Mouse (Mus musculus): ENCODE results near the gene Gm20481. TPM values are rescaled to one million over a fixed set of nuclear protein-coding genes. Genes with fewer than 3 reads are reported as not detected.
"Not testable (repeated sequence)": the region's sequence is repeated elsewhere in the genome, so short reads cannot be mapped to it uniquely, and the experiment has no call there.

Gene Gm20481
- total RNA-seq, 2 experiments from 2014 or later, result not detected

DNA sequence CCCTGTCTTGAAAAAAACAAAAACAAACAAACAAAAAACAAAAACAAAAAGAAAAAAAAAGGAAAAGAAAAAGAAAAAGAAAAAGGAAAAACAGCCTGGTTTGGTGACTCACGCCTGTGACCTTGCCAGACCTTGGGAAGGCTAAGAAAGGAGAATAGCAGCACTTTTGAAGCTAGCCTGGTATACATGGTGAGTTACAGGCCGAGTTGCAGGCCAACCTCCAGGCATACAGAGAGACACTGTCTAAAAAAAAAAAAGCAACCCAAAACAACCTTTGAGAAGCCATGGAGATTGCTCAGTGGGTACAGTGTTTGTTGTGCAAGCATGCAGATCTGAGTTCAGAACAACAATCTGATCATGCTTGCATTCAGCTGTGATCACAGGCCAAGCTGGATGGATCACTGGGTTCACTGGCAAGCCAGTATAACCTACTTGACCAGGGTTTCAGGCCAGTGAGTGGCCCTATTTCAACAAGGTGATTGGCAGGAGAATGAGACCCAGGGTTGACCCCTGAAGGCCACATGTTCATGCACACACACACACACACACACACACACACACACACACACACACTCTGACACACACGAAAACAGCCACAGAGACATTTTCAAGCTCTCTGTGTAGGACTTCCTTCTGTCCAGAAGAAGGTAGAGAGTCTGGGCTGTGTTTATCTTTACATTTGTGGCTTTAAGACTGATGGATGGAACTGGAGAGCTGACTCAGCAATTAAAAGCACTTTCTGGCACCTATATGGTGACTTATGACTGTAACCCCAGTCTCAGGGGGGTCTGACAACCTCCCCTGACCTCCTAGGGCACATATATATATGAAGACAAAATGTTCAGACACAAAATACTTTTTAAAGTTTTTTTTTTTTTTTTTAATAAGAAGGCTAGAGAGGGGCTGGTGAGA, 6.1 kb downstream of the Gm20481 start:
- no peak for DNase-seq

DNA sequence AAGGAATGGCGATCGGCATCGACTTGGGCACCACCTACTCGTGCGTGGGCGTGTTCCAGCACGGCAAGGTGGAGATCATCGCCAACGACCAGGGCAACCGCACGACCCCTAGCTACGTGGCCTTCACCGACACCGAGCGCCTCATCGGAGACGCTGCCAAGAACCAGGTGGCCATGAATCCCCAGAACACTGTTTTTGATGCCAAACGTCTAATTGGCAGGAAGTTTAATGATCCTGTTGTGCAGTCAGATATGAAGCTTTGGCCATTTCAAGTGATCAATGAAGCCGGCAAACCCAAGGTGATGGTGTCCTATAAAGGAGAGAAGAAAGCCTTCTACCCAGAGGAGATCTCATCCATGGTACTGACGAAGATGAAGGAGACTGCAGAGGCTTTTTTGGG, 7.3 kb downstream of the Gm20481 start:
- DNase-seq, result no peak

DNA sequence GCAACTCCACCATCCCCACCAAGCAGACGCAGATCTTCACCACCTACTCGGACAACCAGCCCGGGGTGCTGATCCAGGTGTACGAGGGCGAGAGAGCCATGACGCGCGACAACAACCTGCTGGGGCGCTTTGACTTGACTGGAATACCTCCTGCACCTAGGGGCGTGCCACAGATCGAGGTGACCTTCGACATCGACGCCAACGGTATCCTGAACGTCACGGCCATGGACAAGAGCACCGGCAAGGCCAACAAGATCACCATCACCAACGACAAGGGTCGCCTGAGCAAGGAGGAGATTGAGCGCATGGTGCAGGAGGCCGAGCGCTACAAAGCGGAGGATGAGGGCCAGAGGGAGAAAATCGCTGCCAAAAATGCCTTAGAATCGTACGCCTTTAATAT, 8.5 kb downstream of the Gm20481 start:
- DNase-seq, result no peak

DNA sequence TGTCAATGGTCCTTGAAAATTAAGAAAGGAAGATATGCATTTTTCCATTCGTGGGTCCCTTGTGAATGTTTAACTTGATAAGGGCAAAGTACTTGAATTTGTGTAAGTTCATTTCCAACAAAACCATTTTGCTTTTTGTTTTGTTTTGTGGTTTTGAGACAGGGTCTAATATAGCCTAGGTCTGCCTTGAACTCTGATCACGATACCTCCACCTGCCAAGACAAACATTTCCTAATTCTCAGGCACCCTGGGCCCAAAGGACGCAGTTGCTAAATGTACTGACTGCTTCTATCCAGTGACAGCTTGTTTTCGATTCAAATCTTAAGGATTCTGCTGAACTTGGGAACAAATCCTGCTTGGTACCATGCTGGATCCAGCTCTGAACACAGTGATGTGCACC, 9.9 kb downstream of the Gm20481 start:
- no peak for DNase-seq

DNA sequence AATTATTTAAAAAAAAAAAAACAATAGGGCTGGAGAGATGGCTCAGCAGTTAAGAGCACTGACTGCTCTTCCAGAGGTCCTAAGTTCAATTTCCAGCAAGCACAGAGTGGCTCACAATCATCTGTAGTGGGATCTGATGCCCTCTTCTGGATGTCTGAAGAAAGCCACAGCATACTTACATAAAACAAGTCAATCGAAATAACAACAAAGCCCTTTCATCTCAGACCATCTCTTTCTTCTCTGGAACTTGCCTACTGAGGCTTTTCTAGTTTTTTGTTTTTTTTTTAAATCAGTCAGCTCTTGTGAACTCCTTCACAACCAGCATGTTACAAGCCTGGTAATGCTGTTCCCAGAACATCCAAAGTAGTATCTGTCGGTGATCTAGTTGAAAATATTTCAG, 10.9 kb downstream of the Gm20481 start:
- DNase-seq, result peak; percentile 67 to 68

DNA sequence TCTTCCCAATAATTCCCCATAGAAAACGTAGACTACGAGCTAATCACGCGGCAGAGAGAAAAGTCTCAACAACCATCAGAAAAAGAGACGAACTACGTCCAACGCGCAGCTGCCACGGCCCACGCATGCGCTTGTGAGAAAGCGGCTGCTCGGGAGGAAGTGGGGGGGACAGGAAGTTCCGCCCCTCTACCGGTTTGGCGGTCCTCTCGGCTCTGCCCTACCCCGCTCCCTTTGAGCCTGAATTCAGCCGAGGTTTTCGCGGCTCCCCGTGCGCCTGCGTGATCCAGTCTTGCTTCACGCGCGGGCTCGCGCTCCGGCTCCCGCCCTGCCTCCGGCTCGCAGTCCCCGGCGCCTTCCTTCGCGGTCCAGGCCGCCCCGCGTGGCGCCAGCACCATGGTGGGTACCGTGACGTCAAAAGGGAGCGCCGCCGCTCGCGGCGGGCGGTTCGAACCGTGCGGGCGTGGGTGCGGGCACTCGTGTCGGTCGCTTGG, 12.0 kb downstream of the Gm20481 start, which contains the start of gene Lsm2:
Gene Lsm2, plus strand, starts transcription at position 173 of the 491 bp plus-strand sequence.
- DNase-seq, result peak; percentile 95 to 96

DNA sequence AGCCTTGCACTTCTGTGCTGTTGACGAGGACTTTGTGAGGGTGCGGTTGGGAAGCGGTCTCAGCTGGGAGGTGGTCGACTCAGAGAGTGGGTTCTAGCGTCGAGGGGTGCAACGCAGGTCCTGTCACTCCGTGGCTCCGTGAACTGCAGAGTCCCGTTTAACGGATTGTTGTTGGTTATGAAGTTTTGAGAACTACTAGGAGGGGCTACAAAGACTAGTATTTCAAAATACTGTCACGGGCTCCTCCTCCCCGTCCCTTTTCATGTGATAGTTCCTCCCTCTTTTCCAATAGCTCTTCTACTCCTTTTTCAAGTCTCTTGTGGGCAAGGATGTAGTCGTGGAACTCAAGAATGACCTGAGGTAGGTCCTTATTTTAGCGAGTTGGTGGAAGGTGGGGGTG, 12.6 kb downstream of the Gm20481 start:
- no peak for DNase-seq

DNA sequence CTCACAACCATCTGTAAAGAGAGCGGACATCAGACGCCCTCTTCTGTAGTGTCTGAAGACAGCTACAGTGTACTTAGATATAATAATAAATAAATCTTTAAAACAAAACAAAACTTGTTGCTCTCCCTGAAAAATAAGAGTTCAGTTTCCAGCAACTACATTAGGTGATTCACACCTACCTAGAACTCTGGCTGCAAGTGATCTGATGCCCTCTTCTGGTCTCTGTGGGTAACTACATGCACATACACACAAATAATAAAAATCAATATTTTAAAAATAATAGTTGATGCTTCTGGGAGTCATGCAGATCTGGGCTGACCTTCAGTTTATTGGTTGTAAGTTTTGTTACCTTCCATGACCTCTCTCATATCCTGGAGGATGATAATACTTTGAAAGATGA, 14.5 kb downstream of the Gm20481 start:
- DNase-seq, result peak in 1 of 2 experiments; percentile 52

DNA sequence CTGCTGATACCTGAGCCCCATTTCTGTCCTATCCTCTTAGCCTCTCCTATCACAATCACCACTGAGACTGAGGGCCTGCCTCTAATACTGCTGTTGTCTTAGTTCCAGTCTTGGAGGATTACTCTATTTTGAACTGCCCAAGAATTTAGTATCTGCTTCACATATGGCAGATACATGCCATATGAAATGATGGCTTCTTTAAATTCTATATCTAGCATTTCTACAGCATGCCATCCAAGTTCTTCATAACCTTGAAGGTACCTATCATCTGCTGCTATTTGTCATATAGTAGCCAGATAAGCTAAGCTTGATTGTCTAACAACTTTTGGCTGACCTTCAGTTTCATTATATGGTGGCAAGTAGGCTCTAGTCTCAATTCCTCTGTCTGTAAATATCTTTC, 25.0 kb downstream of the Gm20481 start:
- no peak for DNase-seq

DNA sequence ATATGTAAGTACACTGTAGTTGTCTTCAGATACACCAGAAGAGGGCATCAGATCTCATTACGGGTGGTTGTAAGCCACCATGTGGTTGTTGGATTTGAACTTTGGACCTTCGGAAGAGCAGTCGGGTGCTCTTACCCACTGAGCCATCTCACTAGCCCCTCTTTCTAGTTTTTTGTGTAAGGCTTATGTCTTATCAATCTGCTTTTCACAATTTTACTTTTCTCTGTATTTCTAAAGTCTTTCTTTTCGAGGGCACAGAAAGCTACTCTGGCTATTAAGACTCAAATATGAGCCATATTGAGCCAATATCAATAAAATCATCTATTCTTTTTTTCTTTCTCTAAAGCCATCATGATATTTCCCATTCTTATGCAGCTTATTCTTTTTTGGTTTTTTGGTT, 25.5 kb downstream of the Gm20481 start:
- not testable (repeated sequence) for DNase-seq

DNA sequence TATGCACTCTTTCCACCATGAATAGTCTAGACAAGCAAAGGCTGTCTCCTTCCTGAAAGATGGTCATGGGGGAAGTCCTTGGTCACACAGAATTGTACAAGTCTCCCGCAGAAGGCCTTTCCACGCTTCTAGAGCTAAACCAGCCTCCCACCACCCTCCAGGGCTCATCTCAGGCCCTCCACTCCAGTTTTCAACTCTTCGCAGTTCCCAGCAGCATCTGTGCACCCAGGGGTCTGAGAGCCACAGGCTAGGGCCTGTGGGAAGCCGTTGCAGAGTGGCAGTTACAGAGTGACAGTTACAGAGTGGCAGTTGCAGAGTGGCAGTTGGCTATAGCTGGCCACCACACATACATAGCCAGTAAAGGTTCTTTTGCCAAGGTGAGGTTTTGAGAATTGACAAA, 26.2 kb downstream of the Gm20481 start:
- not testable (repeated sequence) for DNase-seq

DNA sequence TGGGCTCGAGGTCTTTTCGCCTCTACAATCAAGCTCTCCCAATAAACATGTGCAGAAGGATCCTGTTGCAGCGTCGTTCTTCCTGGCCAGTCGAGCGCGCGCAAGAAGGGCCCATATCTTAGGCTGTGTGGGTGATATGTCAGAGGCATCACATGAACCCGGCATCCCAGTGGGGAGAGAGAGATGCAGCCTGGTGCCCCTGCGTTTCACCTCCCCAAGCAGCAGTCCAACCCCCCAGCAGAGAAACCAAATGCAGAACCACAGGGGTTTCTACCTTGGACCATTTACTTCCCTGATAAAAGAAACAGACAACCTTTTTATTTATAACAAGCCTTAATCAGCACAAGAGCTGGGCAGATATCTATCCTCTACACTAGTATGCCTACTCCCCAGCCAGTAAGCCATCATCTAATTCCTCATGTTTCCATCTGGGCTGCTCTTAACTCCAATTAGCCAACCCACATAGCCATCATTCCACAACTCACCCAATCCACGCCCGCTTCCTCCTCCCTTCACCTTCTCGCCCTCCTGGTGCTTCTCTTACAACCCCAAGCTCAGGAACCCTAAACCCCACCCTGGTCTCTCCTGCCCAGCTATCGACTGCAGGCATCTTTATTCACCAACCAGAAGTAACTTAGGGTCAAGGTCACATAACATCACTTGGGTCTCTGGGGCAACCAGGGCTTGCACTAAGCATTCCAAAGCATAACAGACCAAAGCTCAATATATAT, 26.9 kb downstream of the Gm20481 start:
- DNase-seq, result no peak

DNA sequence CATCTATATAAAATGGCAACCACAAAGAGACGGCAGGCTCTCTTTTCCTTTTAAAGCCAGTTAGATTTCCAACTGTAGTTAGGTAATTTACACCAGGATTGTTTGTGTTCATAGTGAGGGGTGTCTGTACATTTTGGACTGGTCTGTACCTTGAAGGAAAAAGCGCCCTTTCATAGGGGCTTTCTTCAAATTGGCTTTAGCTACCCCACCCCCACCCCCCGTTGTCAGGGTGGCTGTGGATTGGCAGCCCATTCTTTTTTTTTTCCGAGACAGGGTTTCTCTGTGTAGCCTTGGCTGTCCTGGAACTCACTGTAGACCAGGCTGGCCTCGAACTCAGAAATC, 27.4 kb downstream of the Gm20481 start:
- DNase-seq, result no peak

DNA sequence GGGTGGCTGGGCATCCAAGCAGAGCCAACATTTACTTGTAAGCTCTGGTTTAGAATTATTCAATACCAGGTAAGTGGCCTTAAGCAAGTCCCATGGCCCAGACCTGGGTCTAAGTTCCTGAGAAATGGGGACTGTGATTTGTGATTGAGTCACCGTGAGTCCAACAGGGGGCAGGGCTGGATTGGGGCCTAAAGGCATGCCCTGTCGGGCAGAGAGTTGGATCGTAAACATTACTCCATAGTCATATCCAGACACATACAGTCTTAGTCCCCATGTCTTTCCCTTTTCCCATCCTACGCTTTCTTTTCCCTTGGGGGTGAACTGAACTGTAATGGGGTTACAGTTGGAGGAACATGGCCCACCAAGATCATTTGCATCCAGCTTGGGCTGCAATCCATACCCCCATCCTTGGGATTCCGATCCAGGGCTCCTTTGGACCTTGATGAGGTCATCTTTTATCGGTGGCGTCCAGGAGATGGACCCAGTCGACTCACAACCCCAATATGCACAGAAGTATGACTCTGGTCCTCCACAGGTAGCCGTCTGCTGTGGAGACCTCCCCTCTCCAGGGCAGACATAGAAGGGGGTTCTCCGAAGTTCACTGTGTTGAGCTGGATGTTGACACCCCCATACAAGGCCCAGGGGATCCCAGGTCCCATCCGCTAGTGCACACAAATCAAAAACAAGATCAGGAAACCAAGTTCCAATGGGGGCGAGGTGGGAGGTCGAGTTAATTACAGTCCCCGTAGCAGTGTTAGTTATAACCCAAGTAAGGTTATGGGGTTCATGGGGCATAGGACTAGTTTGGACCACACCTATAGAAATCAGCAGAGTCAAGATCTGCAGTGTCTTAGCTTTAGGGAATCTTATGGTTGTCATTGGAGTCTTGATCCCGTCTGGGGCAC, 29.1 kb downstream of the Gm20481 start:
- no peak for DNase-seq

DNA sequence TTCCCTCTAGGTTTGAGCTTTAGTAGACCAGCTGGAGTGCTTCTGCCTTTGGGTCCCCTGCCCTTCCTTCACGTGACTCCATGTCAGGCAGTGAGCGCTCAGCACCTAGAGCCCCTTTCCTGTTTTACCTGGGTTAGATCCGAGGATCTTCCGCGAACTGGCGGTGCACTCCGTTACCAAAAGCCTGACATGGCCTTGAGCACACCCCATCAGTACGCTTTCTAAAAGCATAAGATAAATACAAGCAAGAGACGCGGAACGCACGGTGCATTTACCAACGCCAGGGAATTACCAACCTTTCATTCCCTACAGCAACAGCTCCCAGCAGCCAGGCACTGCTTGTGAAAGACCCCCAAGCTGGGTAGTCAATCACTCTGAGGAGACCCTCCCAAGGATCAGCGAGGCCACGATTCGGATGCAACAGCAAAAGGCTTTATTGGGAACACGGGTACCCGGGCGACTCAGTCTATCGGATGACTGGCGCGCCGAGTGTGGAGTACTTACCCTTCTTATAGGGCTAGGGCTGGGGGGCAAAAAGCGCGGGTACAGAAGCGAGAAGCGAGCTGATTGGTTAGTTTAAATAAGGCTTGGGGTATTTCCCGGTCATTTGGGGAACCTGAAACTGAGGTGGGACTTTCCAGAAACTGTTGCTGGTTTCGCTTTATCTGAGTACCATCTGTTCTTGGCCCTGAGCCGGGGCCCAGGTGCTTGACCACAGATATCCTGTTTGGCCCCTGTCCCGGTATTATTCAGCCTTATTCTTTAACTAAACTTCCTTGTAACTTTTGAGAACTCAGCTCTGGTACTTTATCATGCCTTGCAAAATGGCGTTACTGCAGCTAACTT, 30.4 kb downstream of the Gm20481 start:
- not testable (repeated sequence) for DNase-seq

DNA sequence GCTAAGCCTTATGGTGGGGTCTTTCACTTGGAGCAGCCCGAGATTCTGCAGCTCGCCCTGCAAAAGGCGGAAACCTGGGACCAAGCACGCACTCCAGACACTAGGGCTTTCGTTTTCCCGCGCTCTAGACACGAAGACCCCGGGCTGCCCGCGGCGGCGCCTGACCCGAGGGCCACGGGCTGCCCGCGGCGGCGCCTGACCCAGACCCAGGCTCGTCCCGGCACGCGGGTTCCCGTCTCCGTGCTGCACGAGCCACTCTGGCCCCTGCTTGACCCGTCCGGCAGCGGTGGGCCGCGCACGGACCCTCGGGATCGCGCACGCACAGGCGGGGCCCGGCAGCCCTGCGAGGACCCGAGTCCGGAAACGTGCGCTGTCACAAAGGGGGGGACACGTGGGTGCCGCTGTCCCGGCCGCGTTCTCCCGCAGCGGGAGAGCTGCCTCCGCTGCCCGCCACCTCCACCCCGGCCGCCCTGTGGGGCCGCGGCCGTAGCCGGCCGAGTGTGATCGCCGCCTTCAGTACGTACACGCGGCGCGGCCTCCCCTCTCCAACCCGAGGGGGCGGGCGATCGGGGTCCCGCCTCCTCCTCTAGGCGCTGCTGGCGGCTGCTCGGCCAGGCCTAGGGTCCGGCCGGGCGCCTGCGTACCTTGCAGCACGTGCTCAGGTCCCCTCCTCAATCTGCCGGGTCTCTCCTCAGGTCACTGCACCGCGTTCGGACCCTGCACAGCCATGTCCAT, 31.2 kb downstream of the Gm20481 start, which contains the start of gene Vars:
Gene Vars, plus strand, starts transcription at position 271 of the 735 bp plus-strand sequence.
- DNase-seq, result peak; percentile 91 to 93

DNA sequence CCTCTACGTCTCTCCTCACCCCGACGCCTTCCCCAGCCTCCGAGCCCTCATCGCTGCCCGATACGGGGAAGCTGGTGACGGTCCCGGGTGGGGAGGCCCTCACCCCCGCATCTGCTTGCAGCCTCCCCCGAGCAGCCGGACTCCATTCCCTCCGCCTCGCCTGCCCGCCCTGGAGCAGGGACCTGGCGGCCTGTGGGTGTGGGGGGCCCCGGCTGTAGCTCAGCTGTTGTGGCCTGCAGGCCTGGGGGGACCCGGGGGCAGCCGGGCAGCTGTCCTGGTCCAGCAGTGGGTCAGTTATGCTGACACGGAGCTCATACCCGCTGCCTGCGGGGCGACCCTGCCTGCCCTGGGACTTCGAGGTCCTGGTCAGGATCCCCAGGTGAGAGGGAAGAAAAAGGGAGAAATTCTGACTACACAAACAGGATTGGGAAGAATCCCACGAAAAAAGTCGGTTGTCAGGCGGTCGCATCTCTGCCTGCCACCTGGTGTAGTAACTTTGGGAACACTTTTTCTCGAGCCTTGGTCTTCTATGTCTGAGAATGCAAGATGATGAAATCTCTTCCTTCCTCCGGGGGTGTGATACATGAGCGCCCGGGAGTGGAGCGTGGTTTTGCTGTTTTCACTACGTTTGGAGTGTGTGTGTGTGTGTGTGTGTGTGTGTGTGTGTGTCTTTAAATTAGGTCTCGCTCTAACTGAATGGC, 31.9 kb downstream of the Gm20481 start:
- no peak for DNase-seq

DNA sequence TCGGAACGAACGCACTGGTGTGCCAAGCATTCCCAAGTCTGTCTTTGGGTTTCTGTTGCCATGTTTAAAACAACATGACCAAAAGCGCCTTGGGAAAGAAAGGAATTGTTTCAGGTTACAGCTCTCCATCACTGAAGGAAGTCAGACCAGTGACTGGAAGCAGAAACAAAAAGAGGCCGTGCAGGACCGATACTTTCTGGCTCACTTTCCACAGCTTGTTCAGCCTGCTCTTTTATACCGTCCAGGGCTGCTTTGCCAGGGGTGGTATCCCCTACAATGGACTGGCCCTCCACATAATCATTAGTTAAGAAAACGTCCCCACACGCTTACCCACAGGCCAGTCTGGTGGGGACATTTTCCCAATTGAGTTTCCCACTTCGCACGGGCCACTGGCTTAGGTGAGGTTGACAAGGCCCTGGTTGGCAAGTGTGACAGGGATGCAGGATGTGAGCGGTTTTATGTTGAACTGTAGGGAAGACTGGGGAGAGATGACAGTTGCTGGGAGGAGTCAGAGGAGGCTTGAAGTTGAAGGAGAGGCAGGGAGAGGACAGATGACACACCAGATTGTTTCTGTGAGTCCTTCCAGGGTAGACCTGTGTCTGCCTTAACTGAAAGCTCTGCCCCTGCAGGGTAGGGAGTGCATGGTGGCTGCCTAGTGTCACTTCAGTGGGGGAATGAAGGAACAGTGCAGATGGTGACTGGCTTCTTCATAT, 32.6 kb downstream of the Gm20481 start:
- DNase-seq, result no peak
